Comparison of ENCODE assay signal across 9 mouse cellular contexts in genomic region chrX:77794962-77795857, GRCm38 (mm10). TPM values are rescaled to one million over a fixed set of nuclear protein-coding genes. Genes with fewer than 3 reads are reported as not detected.
DNase-seq lines count a peak whose midpoint lies in the region; ATAC-seq and TF ChIP-seq lines count a peak whose summit lies in the region.
"Had no signal": no experiment of that assay in that cellular context is flagged by ENCODE, and none has a peak within 500 bp of the region (broad histone marks: within the 10 kb centered on the region; RNA-seq: fewer than 3 reads in every experiment).

No protein-coding gene starts in this region.

- no peaks in the 10 kb centered on the region for H3K27me3 ChIP-seq in kidney, adult 2 months (replicated peaks; ENCODE audit: control insufficient read depth, insufficient read depth, low read length)
- no peaks in the 10 kb centered on the region for H3K27me3 ChIP-seq in kidney, embryonic 16.5 days (ENCODE audit: insufficient read depth, low read length)

- H3K9me3 ChIP-seq in kidney, embryonic 16.5 days (ENCODE audit: low read length) = no peaks in the 10 kb centered on the region

- H3K27ac ChIP-seq in kidney, adult 2 months (ENCODE audit: insufficient read depth, low read depth, low read length) = peak overlapping the region; percentile 85
- H3K27ac ChIP-seq in kidney, embryonic 16.5 days (ENCODE audit: low read length) = peak overlapping the region; percentile 46; the same call in 1 of the 2 replicates

- H3K36me3 ChIP-seq in kidney, adult 2 months (ENCODE audit: control insufficient read depth, insufficient read depth, low read length) = no peaks in the 10 kb centered on the region
- H3K36me3 ChIP-seq in kidney, embryonic 16.5 days (ENCODE audit: insufficient read depth, low read length) = no peaks in the 10 kb centered on the region

- peak overlapping the region; percentile 56 for H3K4me2 ChIP-seq in kidney, embryonic 16.5 days (replicated peaks; ENCODE audit: low read depth, low read length)

- WGBS in kidney, adult 2 months = under 1% methylated on average over 61 of the region's 61 CpGs
- WGBS in kidney, embryonic 16.5 days = 15% methylated on average over 61 of the region's 61 CpGs

- H3K4me3 ChIP-seq in kidney, adult 2 months (ENCODE audit: insufficient read depth, low read depth, low read length) = peak overlapping the region; percentile 93
- H3K4me3 ChIP-seq in kidney, embryonic 16.5 days (ENCODE audit: low read length) = peak overlapping the region; percentile 67

- peak; percentile 17 for DNase-seq in kidney, adult 2 months
- DNase-seq in kidney, adult 9 months = no peak
- peak; percentile 25 for DNase-seq in MEL-GATA-1-ER (ENCODE audit: extremely low read depth, low read depth)
- peak; percentile 37 to 49 for DNase-seq in cerebellum, postnatal 14 days
- DNase-seq in gastrocnemius, postnatal 4 days (ENCODE audit: low spot score in 2 of 2) = peak; percentile 9 to 16
- DNase-seq in lung, postnatal 36 days = peak; percentile 31
- peak; percentile 22 for DNase-seq in right cerebral cortex, postnatal 4 days

- H3K9ac ChIP-seq in kidney, embryonic 16.5 days (replicated peaks; ENCODE audit: low read length) = peak overlapping the region; percentile 67

- TF ChIP-seq CTCF in kidney, adult 2 months (conservative IDR thresholded peaks at IDR 0.05; ENCODE audit: insufficient read depth, insufficient read length, low read depth, low read length) = no peak

- H3K4me1 ChIP-seq in kidney, adult 2 months (ENCODE audit: control insufficient read depth, insufficient read depth, low read length) = 0 out of 2 replicates have a peak, but pooled peaks cover 3% of the 10 kb centered on the region
- 0 out of 2 replicates have a peak, but pooled peaks cover 2% of the 10 kb centered on the region for H3K4me1 ChIP-seq in kidney, embryonic 16.5 days (ENCODE audit: insufficient read depth, low read length)

- ATAC-seq in kidney, embryonic 16.5 days (ENCODE audit: low FRiP score, low TSS enrichment) = peak; percentile 66

- TF ChIP-seq POLR2A in kidney, adult 2 months (IDR thresholded peaks at IDR 0.05; ENCODE audit: low read depth, low read length) = no peak

RNA-seq across cellular contexts. Expression of gene Prkx, which starts 0.9 kb away (rescaled TPM):
- 6.4 and 7.4 TPM in 2 replicates for polyA plus RNA-seq in kidney, adult 2 months (2012; rRNA removed)
- total RNA-seq in gastrocnemius, postnatal 4 days (2021) = 1 to 10 TPM; 6.4 to 7.2 TPM
- polyA plus RNA-seq in kidney, embryonic 16.5 days (2015; fragmentation: Nextera tagmentation; extraction: Ambion mirVana) = 18.1 and 18.3 TPM in 2 replicates

RNA-seq across cellular contexts. Expression of gene Pbsn, which starts 58.2 kb away (rescaled TPM):
- polyA plus RNA-seq in kidney, adult 2 months (2012; rRNA removed) = not detected in 2 replicates
- total RNA-seq in gastrocnemius, postnatal 4 days (2021) = not detected
- not detected in 2 replicates for polyA plus RNA-seq in kidney, embryonic 16.5 days (2015; fragmentation: Nextera tagmentation; extraction: Ambion mirVana)
- total RNA-seq: layer of hippocampus, postnatal 10 days had no signal
